Mouse (Mus musculus): ENCODE measurements around the gene Cenpb. TPM values are rescaled to one million over a fixed set of nuclear protein-coding genes. Genes with fewer than 3 reads are reported as not detected.

Gene Cenpb
- total and polyA plus RNA-seq, 2 experiments from 2014 or later = 7.8 to 62.9 TPM

GRCm38 (mm10) chr2:131204410-131204981 lies 24.6 kb upstream of the Cenpb start:
- no peak overlapping the region for H3K9ac ChIP-seq (replicated peaks; ENCODE audit: low read depth, low read length)
- peaks cover 18% of the 10 kb centered on the region for H3K4me1 ChIP-seq (ENCODE audit: control insufficient read depth, insufficient read depth)
- 12% methylated on average over 7 of the region's 7 CpGs for WGBS
- 0 out of 2 replicates have a peak, but pooled peaks cover 2% of the 10 kb centered on the region for H3K36me3 ChIP-seq (replicated peaks; ENCODE audit: control insufficient read depth, insufficient read depth, low read length)
- ATAC-seq (ENCODE audit: insufficient read depth, low read depth) (peak; percentile 91), DNase-seq (ENCODE audit: low spot score) (peak; percentile 97)
- H3K9me3 ChIP-seq (replicated peaks; ENCODE audit: control insufficient read depth, low read length) = no peaks in the 10 kb centered on the region
- H3K27ac ChIP-seq (ENCODE audit: low read depth) = peak overlapping the region; percentile 77
- no peaks in the 10 kb centered on the region for H3K27me3 ChIP-seq (ENCODE audit: control insufficient read depth, insufficient read depth, low read length)
- no peak overlapping the region for H3K4me3 ChIP-seq (ENCODE audit: low read depth, low read length)
- TF ChIP-seq EP300 (IDR thresholded peaks at IDR 0.05; ENCODE audit: low read depth) (peak; percentile 97), CTCF (IDR thresholded peaks at IDR 0.05; ENCODE audit: low read depth) (no peak)
- H3K4me2 ChIP-seq (ENCODE audit: low read depth, low read length) = peak overlapping the region; percentile 22; the same call in 1 of the 2 replicates

- 86% methylated on average over 6 of the region's 6 CpGs for WGBS
- no peak for TF ChIP-seq CTCF (IDR thresholded peaks at IDR 0.05; ENCODE audit: low read depth)
- TF ChIP-seq EP300 (IDR thresholded peaks at IDR 0.05; ENCODE audit: low read depth) = no peak
- Histone ChIP-seq H3K27ac (ENCODE audit: low read depth) (peak overlapping the region; percentile 36), H3K36me3 (replicated peaks; ENCODE audit: control insufficient read depth, insufficient read depth, low read length) (0 out of 2 replicates have a peak, but pooled peaks cover 7% of the 10 kb centered on the region), H3K27me3 (ENCODE audit: control insufficient read depth, insufficient read depth, low read length) (no peaks in the 10 kb centered on the region), H3K9ac (replicated peaks; ENCODE audit: low read depth, low read length) (no peak overlapping the region), H3K4me3 (ENCODE audit: low read depth, low read length) (no peak overlapping the region), H3K4me2 (ENCODE audit: low read depth, low read length) (no peak overlapping the region), H3K9me3 (replicated peaks; ENCODE audit: control insufficient read depth, low read length) (no peaks in the 10 kb centered on the region), H3K4me1 (ENCODE audit: control insufficient read depth, insufficient read depth) (peaks cover 12% of the 10 kb centered on the region)
- ATAC-seq (ENCODE audit: insufficient read depth, low read depth) (no peak), DNase-seq (ENCODE audit: low spot score) (no peak)
Measured at GRCm38 (mm10) chr2:131203816-131204409, 24.0 kb upstream of the Cenpb start.

GRCm38 (mm10) chr2:131201262-131201661 lies 21.4 kb upstream of the Cenpb start:
- H3K9ac ChIP-seq (replicated peaks; ENCODE audit: low read depth, low read length) = no peak overlapping the region
- H3K9me3 ChIP-seq (replicated peaks; ENCODE audit: control insufficient read depth, low read length) = no peaks in the 10 kb centered on the region
- H3K4me3 ChIP-seq (ENCODE audit: low read depth, low read length) = no peak overlapping the region
- no peak overlapping the region for H3K4me2 ChIP-seq (ENCODE audit: low read depth, low read length)
- DNase-seq (ENCODE audit: low spot score) (no peak), ATAC-seq (ENCODE audit: insufficient read depth, low read depth) (no peak)
- WGBS = 80% methylated on average over 3 of the region's 3 CpGs
- H3K27me3 ChIP-seq (ENCODE audit: control insufficient read depth, insufficient read depth, low read length) = no peaks in the 10 kb centered on the region
- no peak for TF ChIP-seq EP300 (IDR thresholded peaks at IDR 0.05; ENCODE audit: low read depth)
- no peak for TF ChIP-seq CTCF (IDR thresholded peaks at IDR 0.05; ENCODE audit: low read depth)
- H3K36me3 ChIP-seq (replicated peaks; ENCODE audit: control insufficient read depth, insufficient read depth, low read length) = peaks cover 16% of the 10 kb centered on the region; the same call in 1 of the 2 replicates
- no peak overlapping the region for H3K27ac ChIP-seq (ENCODE audit: low read depth)
- H3K4me1 ChIP-seq (ENCODE audit: control insufficient read depth, insufficient read depth) = peaks cover 11% of the 10 kb centered on the region

- no peak for ATAC-seq (ENCODE audit: insufficient read depth, low read depth)
- H3K9me3 ChIP-seq (replicated peaks; ENCODE audit: control insufficient read depth, low read length) = no peaks in the 10 kb centered on the region
- no peak overlapping the region for H3K4me2 ChIP-seq (ENCODE audit: low read depth, low read length)
- no peak overlapping the region for H3K4me3 ChIP-seq (ENCODE audit: low read depth, low read length)
- H3K36me3 ChIP-seq (replicated peaks; ENCODE audit: control insufficient read depth, insufficient read depth, low read length) = peaks cover 16% of the 10 kb centered on the region; the same call in 1 of the 2 replicates
- no peak overlapping the region for H3K27ac ChIP-seq (ENCODE audit: low read depth)
- H3K27me3 ChIP-seq (ENCODE audit: control insufficient read depth, insufficient read depth, low read length) = no peaks in the 10 kb centered on the region
- TF ChIP-seq EP300 (IDR thresholded peaks at IDR 0.05; ENCODE audit: low read depth) = no peak
- no peak for TF ChIP-seq CTCF (IDR thresholded peaks at IDR 0.05; ENCODE audit: low read depth)
- H3K9ac ChIP-seq (replicated peaks; ENCODE audit: low read depth, low read length) = no peak overlapping the region
- peaks cover 11% of the 10 kb centered on the region for H3K4me1 ChIP-seq (ENCODE audit: control insufficient read depth, insufficient read depth)
- WGBS = 80% methylated on average over 2 of the region's 2 CpGs
- no peak for DNase-seq (ENCODE audit: low spot score)
Measured at GRCm38 (mm10) chr2:131200710-131201109, 20.8 kb upstream of the Cenpb start.

- H3K27me3 ChIP-seq (ENCODE audit: control insufficient read depth, insufficient read depth, low read length) = no peaks in the 10 kb centered on the region
- no peaks in the 10 kb centered on the region for H3K9me3 ChIP-seq (replicated peaks; ENCODE audit: control insufficient read depth, low read length)
- DNase-seq (ENCODE audit: low spot score) (no peak), ATAC-seq (ENCODE audit: insufficient read depth, low read depth) (no peak)
- H3K4me1 ChIP-seq (ENCODE audit: control insufficient read depth, insufficient read depth) = no peaks in the 10 kb centered on the region
- H3K4me2 ChIP-seq (ENCODE audit: low read depth, low read length) = no peak overlapping the region
- peaks cover 52% of the 10 kb centered on the region for H3K36me3 ChIP-seq (replicated peaks; ENCODE audit: control insufficient read depth, insufficient read depth, low read length)
- no peak overlapping the region for H3K27ac ChIP-seq (ENCODE audit: low read depth)
- no peak for TF ChIP-seq CTCF (IDR thresholded peaks at IDR 0.05; ENCODE audit: low read depth)
- TF ChIP-seq EP300 (IDR thresholded peaks at IDR 0.05; ENCODE audit: low read depth) = no peak
- no peak overlapping the region for H3K9ac ChIP-seq (replicated peaks; ENCODE audit: low read depth, low read length)
- H3K4me3 ChIP-seq (ENCODE audit: low read depth, low read length) = no peak overlapping the region
- WGBS = 90% methylated on average over 16 of the region's 16 CpGs
Measured at GRCm38 (mm10) chr2:131196606-131197316, 16.9 kb upstream of the Cenpb start.

Data from heart, postnatal 0 days (tissue).